In genomic region chr7:54898589-54898988, GRCm38 (mm10) we compare ENCODE assay signal across 28 mouse cellular contexts.
"Had no signal": no experiment of that assay in that cellular context is flagged by ENCODE, and none has a peak within 500 bp of the region (broad histone marks: within the 10 kb centered on the region; RNA-seq: fewer than 3 reads in every experiment).

No protein-coding gene starts in this region.

- H3K4me2 ChIP-seq: embryonic facial prominence, embryonic 12.5 days; embryonic facial prominence, embryonic 13.5 days; embryonic facial prominence, embryonic 15.5 days; forebrain, embryonic 12.5 days; forebrain, embryonic 13.5 days; forebrain, embryonic 15.5 days had no signal

- H3K36me3 ChIP-seq: embryonic facial prominence, embryonic 10.5 days; embryonic facial prominence, embryonic 12.5 days; embryonic facial prominence, embryonic 13.5 days; embryonic facial prominence, embryonic 15.5 days; forebrain, embryonic 10.5 days; forebrain, embryonic 12.5 days; forebrain, embryonic 15.5 days had no signal

- H3K27ac ChIP-seq: embryonic facial prominence, embryonic 10.5 days; embryonic facial prominence, embryonic 12.5 days; embryonic facial prominence, embryonic 13.5 days; embryonic facial prominence, embryonic 15.5 days; forebrain, embryonic 10.5 days; forebrain, embryonic 12.5 days; forebrain, embryonic 13.5 days; forebrain, embryonic 15.5 days; gastrocnemius, adult 2 months had no signal

- DNase-seq: cerebellum, adult 18-20 months; cerebellum, adult 2 months; cerebellum, adult 8-10 months; cerebellum, adult 9-10 months; cerebellum, adult 9-11 months; cerebellum, postnatal 10 days; cerebellum, postnatal 14 days; cerebellum, postnatal 25 days; cerebellum, postnatal 36 days; embryo, embryonic 11 days; forebrain, postnatal 0 days; gastrocnemius, adult 2 months; gastrocnemius, postnatal 10 days; gastrocnemius, postnatal 14 days; gastrocnemius, postnatal 25 days; gastrocnemius, postnatal 36 days; heart, adult 11 months had no signal

- H3K4me1 ChIP-seq: embryonic facial prominence, embryonic 10.5 days; embryonic facial prominence, embryonic 12.5 days; embryonic facial prominence, embryonic 13.5 days; embryonic facial prominence, embryonic 15.5 days; forebrain, embryonic 10.5 days; forebrain, embryonic 12.5 days; forebrain, embryonic 13.5 days had no signal

- H3K4me3 ChIP-seq: embryonic facial prominence, embryonic 10.5 days; embryonic facial prominence, embryonic 12.5 days; embryonic facial prominence, embryonic 13.5 days; embryonic facial prominence, embryonic 15.5 days; erythroblast, embryonic 14.5 days; forebrain, embryonic 10.5 days; forebrain, embryonic 12.5 days; forebrain, embryonic 13.5 days; forebrain, embryonic 15.5 days; gastrocnemius, adult 2 months had no signal

- H3K27me3 ChIP-seq: embryonic facial prominence, embryonic 12.5 days; embryonic facial prominence, embryonic 13.5 days; embryonic facial prominence, embryonic 15.5 days; forebrain, embryonic 12.5 days; forebrain, embryonic 13.5 days; forebrain, embryonic 15.5 days had no signal

- ATAC-seq: forebrain, embryonic 13.5 days; forebrain, embryonic 14.5 days; forebrain, embryonic 15.5 days; forebrain, embryonic 16.5 days; forebrain, postnatal 0 days had no signal

- H3K9me3 ChIP-seq: embryonic facial prominence, embryonic 10.5 days; embryonic facial prominence, embryonic 12.5 days; embryonic facial prominence, embryonic 13.5 days; embryonic facial prominence, embryonic 15.5 days; forebrain, embryonic 10.5 days; forebrain, embryonic 12.5 days; forebrain, embryonic 13.5 days; forebrain, embryonic 15.5 days had no signal

- H3K9ac ChIP-seq: embryonic facial prominence, embryonic 12.5 days; embryonic facial prominence, embryonic 13.5 days; embryonic facial prominence, embryonic 15.5 days; forebrain, embryonic 12.5 days; forebrain, embryonic 13.5 days; forebrain, embryonic 15.5 days; forebrain, postnatal 0 days had no signal
